Mouse (Mus musculus): Measurements from ENCODE around the gene Inpp5f. TPM values are rescaled to one million over a fixed set of nuclear protein-coding genes. Genes with fewer than 3 reads are reported as not detected.
A peak's percentile ranks its signal among the peaks of the same experiment; 100 is the strongest.

Inpp5f gene
- polyA plus RNA-seq, 1 experiment = 3.6 TPM

DNA sequence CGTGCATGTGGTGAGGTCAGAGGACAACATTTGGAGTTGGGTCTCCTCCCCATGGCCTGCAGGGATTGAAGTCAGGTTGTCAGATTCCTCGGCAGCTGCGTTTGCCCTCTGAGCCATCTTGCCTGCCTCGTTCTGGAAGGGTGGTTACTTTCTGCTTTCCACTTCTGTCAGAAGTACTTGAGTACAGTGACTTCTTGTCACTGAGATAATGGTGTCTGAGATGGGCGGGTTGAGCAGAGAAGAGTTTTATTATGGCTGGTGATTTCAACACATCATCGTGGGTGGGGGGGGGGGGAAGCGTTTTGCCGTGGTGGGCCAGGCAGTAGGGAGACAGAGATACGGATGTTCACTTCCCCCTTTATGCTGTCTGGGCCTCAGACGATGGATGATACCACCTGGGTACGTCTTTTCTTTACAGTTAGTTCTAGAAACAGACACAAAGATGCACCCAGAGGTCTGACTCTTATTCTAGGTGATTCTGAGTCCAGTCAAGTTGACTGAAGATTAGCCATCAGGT is 53.8 kb downstream of the Inpp5f start:
- H3K36me3 ChIP-seq (ENCODE audit: control insufficient read depth, insufficient read depth) = peaks cover 4% of the 10 kb centered on the region
- H3K4me3 ChIP-seq = no peak overlapping the region
- H3ac ChIP-seq (ENCODE audit: control insufficient read depth, insufficient read length) = no peak overlapping the region
- TF ChIP-seq E2F4 (IDR thresholded peaks at IDR 0.05; ENCODE audit: insufficient read depth) (no peak), USF1 (IDR thresholded peaks at IDR 0.05; ENCODE audit: low read depth) (no peak), TCF12 (IDR thresholded peaks at IDR 0.05; ENCODE audit: insufficient read depth, poor library complexity, severe bottlenecking) (no peak), TCF3 (IDR thresholded peaks at IDR 0.05; ENCODE audit: insufficient read length, low read depth) (no peak), MAX (IDR thresholded peaks at IDR 0.05; ENCODE audit: low read depth) (no peak), SRF (IDR thresholded peaks at IDR 0.05; ENCODE audit: control insufficient read depth, insufficient read length, low read depth) (no peak), CEBPB (IDR thresholded peaks at IDR 0.05; ENCODE audit: insufficient read depth, poor library complexity, severe bottlenecking) (no peak), MYOD1 (IDR thresholded peaks at IDR 0.05; ENCODE audit: control insufficient read depth in 1 of 3, insufficient read length in 2 of 3, low read depth in 2 of 3) (no peak)
- no peaks in the 10 kb centered on the region for H3K27me3 ChIP-seq (ENCODE audit: control insufficient read depth, insufficient read depth, insufficient read length)
- no peak overlapping the region for H3K4me2 ChIP-seq (ENCODE audit: low read depth)
- H3K79me2 ChIP-seq (ENCODE audit: control insufficient read depth, insufficient read depth) = no peaks in the 10 kb centered on the region

DNA sequence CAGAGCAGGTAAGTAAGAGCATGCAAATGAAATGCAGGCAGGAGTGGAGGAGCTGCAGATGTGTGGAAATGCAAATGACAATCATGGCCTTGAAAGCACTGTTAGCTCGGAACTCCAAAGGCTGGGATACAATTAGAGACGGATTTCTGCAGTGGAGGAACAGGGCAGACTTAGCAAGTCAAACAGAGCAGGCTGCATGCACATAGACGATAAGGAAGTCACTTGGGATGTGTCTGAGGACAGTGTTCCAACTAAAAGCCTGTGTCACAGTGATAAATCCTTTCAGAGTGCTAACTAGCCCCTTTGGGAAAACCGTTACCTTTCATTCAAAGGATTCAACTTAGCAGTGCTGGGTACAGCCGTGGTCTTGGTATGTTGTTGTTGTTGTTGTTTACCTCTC is 56.7 kb downstream of the Inpp5f start:
- Histone ChIP-seq H3K4me2 (ENCODE audit: low read depth) (no peak overlapping the region), H3ac (ENCODE audit: control insufficient read depth, insufficient read length) (no peak overlapping the region), H3K27me3 (ENCODE audit: control insufficient read depth, insufficient read depth, insufficient read length) (no peaks in the 10 kb centered on the region), H3K79me2 (ENCODE audit: control insufficient read depth, insufficient read depth) (no peaks in the 10 kb centered on the region), H3K4me3 (no peak overlapping the region), H3K36me3 (ENCODE audit: control insufficient read depth, insufficient read depth) (peaks cover 8% of the 10 kb centered on the region)
- no peak for TF ChIP-seq POLR2A (IDR thresholded peaks at IDR 0.05; ENCODE audit: insufficient read length, low read depth)

DNA sequence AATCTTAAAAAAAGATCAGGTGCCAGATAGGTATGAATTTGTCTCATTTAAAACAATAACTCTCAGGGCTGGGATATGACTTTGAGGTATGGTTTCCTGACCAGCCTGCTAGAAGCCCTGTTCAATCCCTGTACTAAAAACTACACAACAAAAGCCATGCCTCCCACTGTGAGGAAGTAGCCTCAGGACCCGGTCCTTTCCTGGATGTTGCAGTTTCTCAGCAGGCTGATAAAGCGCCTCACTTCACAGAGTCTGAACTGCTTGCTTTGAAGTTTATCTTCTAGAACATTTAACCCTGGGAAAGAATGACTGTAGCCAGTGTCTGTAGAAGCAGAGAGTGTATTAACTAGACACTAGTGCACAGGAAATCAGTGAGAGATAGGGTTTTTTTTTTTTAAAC is 57.7 kb downstream of the Inpp5f start:
- TF ChIP-seq SRF (IDR thresholded peaks at IDR 0.05; ENCODE audit: control insufficient read depth, insufficient read length, low read depth) = no peak
- no peak for TF ChIP-seq POLR2AphosphoS2 (IDR thresholded peaks at IDR 0.05; ENCODE audit: insufficient read length, low read depth)
- TF ChIP-seq MYOD1 (IDR thresholded peaks at IDR 0.05; ENCODE audit: control insufficient read depth in 1 of 3, insufficient read length in 2 of 3, low read depth in 2 of 3) = no peak
- no peak for TF ChIP-seq E2F4 (IDR thresholded peaks at IDR 0.05; ENCODE audit: insufficient read depth)
- no peak for TF ChIP-seq CEBPB (IDR thresholded peaks at IDR 0.05; ENCODE audit: insufficient read depth, poor library complexity, severe bottlenecking)
- TF ChIP-seq TCF12 (IDR thresholded peaks at IDR 0.05; ENCODE audit: insufficient read depth, poor library complexity, severe bottlenecking) = no peak
- TF ChIP-seq TCF3 (IDR thresholded peaks at IDR 0.05; ENCODE audit: insufficient read length, low read depth) = no peak
- Histone ChIP-seq H3ac (ENCODE audit: control insufficient read depth, insufficient read length) (no peak overlapping the region), H3K4me3 (no peak overlapping the region), H3K27me3 (ENCODE audit: control insufficient read depth, insufficient read depth, insufficient read length) (no peaks in the 10 kb centered on the region), H3K79me2 (ENCODE audit: control insufficient read depth, insufficient read depth) (no peaks in the 10 kb centered on the region), H3K4me2 (ENCODE audit: low read depth) (no peak overlapping the region), H3K36me3 (ENCODE audit: control insufficient read depth, insufficient read depth) (peaks cover 4% of the 10 kb centered on the region)

DNA sequence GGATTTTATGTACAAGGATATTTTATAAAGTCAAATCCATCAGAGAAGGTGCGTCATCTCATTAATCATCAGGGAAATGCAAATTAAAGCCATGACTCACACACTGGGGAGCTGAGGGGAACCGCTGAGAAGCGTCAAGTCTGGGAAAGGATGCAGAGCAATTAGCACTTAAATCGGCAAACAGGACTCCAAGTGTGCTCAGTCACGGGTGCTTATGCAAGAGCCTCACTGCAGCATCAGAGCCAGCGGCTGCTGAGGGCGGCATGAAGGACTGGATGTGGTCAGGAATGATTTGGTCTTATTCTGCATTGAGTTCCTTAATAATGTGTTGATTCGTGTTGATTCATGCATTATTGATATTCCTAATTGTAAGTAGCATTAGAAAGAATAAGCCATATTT is 60.8 kb downstream of the Inpp5f start:
- TF ChIP-seq E2F4 (IDR thresholded peaks at IDR 0.05; ENCODE audit: insufficient read depth) (no peak), MAX (IDR thresholded peaks at IDR 0.05; ENCODE audit: low read depth) (no peak), TCF12 (IDR thresholded peaks at IDR 0.05; ENCODE audit: insufficient read depth, poor library complexity, severe bottlenecking) (no peak), REST (IDR thresholded peaks at IDR 0.05; ENCODE audit: insufficient read depth, insufficient read length) (no peak), CEBPB (IDR thresholded peaks at IDR 0.05; ENCODE audit: insufficient read depth, poor library complexity, severe bottlenecking) (no peak), MYOG (IDR thresholded peaks at IDR 0.05; ENCODE audit: control insufficient read depth in 1 of 3, insufficient read depth in 1 of 3, insufficient read length in 2 of 3, low read depth in 2 of 3) (no peak), TCF3 (IDR thresholded peaks at IDR 0.05; ENCODE audit: insufficient read length, low read depth) (no peak), USF1 (IDR thresholded peaks at IDR 0.05; ENCODE audit: low read depth) (no peak), MYOD1 (IDR thresholded peaks at IDR 0.05; ENCODE audit: control insufficient read depth in 1 of 3, insufficient read length in 2 of 3, low read depth in 2 of 3) (no peak), POLR2A (IDR thresholded peaks at IDR 0.05; ENCODE audit: insufficient read length, low read depth) (no peak), POLR2AphosphoS2 (IDR thresholded peaks at IDR 0.05; ENCODE audit: insufficient read length, low read depth) (no peak), SRF (IDR thresholded peaks at IDR 0.05; ENCODE audit: control insufficient read depth, insufficient read length, low read depth) (no peak)
- Histone ChIP-seq H3ac (ENCODE audit: control insufficient read depth, insufficient read length) (no peak overlapping the region), H3K4me2 (ENCODE audit: low read depth) (peak overlapping the region; percentile 92), H3K4me3 (no peak overlapping the region), H3K27me3 (ENCODE audit: control insufficient read depth, insufficient read depth, insufficient read length) (no peaks in the 10 kb centered on the region), H3K79me2 (ENCODE audit: control insufficient read depth, insufficient read depth) (no peaks in the 10 kb centered on the region), H3K36me3 (ENCODE audit: control insufficient read depth, insufficient read depth) (peaks cover 11% of the 10 kb centered on the region)

DNA sequence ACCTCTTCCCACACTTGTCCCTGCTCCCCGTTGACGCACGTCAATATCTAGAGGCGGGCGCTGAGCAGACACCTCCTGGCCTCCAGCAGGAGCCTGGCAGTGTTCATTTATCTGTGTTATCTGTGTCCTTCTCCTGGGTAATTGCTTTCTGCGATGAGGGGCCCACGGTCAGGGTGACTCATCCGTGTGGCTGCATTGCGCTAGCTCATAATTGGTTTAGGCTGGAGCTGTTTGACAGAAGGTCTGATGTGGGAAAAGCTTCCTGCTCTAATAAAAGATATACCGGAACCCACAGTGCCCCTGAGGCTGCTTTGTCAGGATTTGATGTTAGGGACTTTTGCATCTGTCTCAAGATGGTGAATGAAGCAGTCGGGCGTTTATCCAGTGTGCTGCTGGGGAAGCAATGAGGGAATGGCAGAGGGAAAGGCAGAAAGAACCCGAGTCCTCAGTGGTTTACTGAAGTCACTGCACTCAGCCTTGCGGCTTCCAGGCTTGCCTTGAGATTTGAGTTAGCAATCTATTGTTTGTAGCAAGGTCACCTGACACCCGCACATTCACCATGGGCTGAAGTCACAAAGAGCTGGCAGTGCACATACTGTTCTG is 61.4 kb downstream of the Inpp5f start:
- Histone ChIP-seq H3K4me3 (no peak overlapping the region), H3ac (ENCODE audit: control insufficient read depth, insufficient read length) (no peak overlapping the region), H3K27me3 (ENCODE audit: control insufficient read depth, insufficient read depth, insufficient read length) (no peaks in the 10 kb centered on the region), H3K36me3 (ENCODE audit: control insufficient read depth, insufficient read depth) (peaks cover 11% of the 10 kb centered on the region), H3K4me2 (ENCODE audit: low read depth) (peak overlapping the region; percentile 92), H3K79me2 (ENCODE audit: control insufficient read depth, insufficient read depth) (no peaks in the 10 kb centered on the region)
- TF ChIP-seq MAX (IDR thresholded peaks at IDR 0.05; ENCODE audit: low read depth) (no peak), MYOD1 (IDR thresholded peaks at IDR 0.05; ENCODE audit: control insufficient read depth in 1 of 3, insufficient read length in 2 of 3, low read depth in 2 of 3) (no peak), TCF3 (IDR thresholded peaks at IDR 0.05; ENCODE audit: insufficient read length, low read depth) (no peak), USF1 (IDR thresholded peaks at IDR 0.05; ENCODE audit: low read depth) (no peak), REST (IDR thresholded peaks at IDR 0.05; ENCODE audit: insufficient read depth, insufficient read length) (no peak), POLR2AphosphoS2 (IDR thresholded peaks at IDR 0.05; ENCODE audit: insufficient read length, low read depth) (no peak), MYOG (IDR thresholded peaks at IDR 0.05; ENCODE audit: control insufficient read depth in 1 of 3, insufficient read depth in 1 of 3, insufficient read length in 2 of 3, low read depth in 2 of 3) (no peak), SRF (IDR thresholded peaks at IDR 0.05; ENCODE audit: control insufficient read depth, insufficient read length, low read depth) (no peak), POLR2A (IDR thresholded peaks at IDR 0.05; ENCODE audit: insufficient read length, low read depth) (no peak), E2F4 (IDR thresholded peaks at IDR 0.05; ENCODE audit: insufficient read depth) (no peak), TCF12 (IDR thresholded peaks at IDR 0.05; ENCODE audit: insufficient read depth, poor library complexity, severe bottlenecking) (no peak), CEBPB (IDR thresholded peaks at IDR 0.05; ENCODE audit: insufficient read depth, poor library complexity, severe bottlenecking) (no peak)

All from myocyte (in vitro differentiated cells).